Mouse (Mus musculus) monocyte, adult 5-6 weeks (primary cell): ENCODE measurements around the gene Ptrh2. TPM values are rescaled to one million over a fixed set of nuclear protein-coding genes. Genes with fewer than 3 reads are reported as not detected.
A peak's percentile ranks its signal among the peaks of the same experiment; 100 is the strongest.

Experiments used
- ATAC-seq: fragments of 153-309, 156-312 bp; replicated peaks from 2 replicates; pipeline ENCODE4 v1.8.0; 2017; ENCODE audit warnings: mild to moderate bottlenecking; ENCODE audit not compliant: low TSS enrichment, insufficient number of reproducible peaks, severe bottlenecking, poor library complexity, low FRiP score
- total RNA-seq: library from RNA; stranded (forward); fragments of 200-1000, 200-491, 200-594 nt; gene quantifications from 3 replicates; pipeline ENCODE4 v1.2.3, GENCODE M21; 2017

Gene Ptrh2
- 7.6 to 9.9 TPM (median 9.0 TPM) in 3 replicates for total RNA-seq

- ATAC-seq = peak; percentile 94
These were observed at the start of gene Ptrh2, which contains the start of gene Vmp1 for GRCm38 (mm10) chr11:86683395-86684125. Ptrh2 (plus strand) TSS chr11:86683985. Vmp1 (minus strand) TSS chr11:86683836.

- no peak for ATAC-seq
These were observed 49.4 kb upstream of the Ptrh2 start for GRCm38 (mm10) chr11:86634396-86634795.

GRCm38 (mm10) chr11:86637697-86638096 is 46.1 kb upstream of the Ptrh2 start:
- no peak for ATAC-seq

GRCm38 (mm10) chr11:86641714-86642113 is 42.1 kb upstream of the Ptrh2 start:
- no peak for ATAC-seq

GRCm38 (mm10) chr11:86644553-86644952 is 39.2 kb upstream of the Ptrh2 start:
- ATAC-seq = no peak

GRCm38 (mm10) chr11:86646136-86646834 is 37.5 kb upstream of the Ptrh2 start:
- ATAC-seq = no peak

- ATAC-seq = no peak
These were observed 36.8 kb upstream of the Ptrh2 start for GRCm38 (mm10) chr11:86646885-86647459.

- no peak for ATAC-seq
These were observed 35.9 kb upstream of the Ptrh2 start for GRCm38 (mm10) chr11:86647706-86648447.

GRCm38 (mm10) chr11:86649542-86649941 is 34.2 kb upstream of the Ptrh2 start:
- ATAC-seq = no peak

GRCm38 (mm10) chr11:86650676-86651075 is 33.1 kb upstream of the Ptrh2 start:
- no peak for ATAC-seq

- ATAC-seq = peak; percentile 87
These were observed 31.2 kb upstream of the Ptrh2 start for GRCm38 (mm10) chr11:86652578-86652979.

GRCm38 (mm10) chr11:86653446-86653845 is 30.3 kb upstream of the Ptrh2 start:
- ATAC-seq = 0 out of 2 replicates have a peak, but pooled peaks have one; percentile 63

- ATAC-seq = no peak
These were observed 29.7 kb upstream of the Ptrh2 start for GRCm38 (mm10) chr11:86654096-86654495.

GRCm38 (mm10) chr11:86655671-86656070 is 28.1 kb upstream of the Ptrh2 start:
- ATAC-seq = 0 out of 2 replicates have a peak, but pooled peaks have one; percentile 19

- ATAC-seq = no peak
These were observed 26.8 kb upstream of the Ptrh2 start for GRCm38 (mm10) chr11:86656849-86657567.

GRCm38 (mm10) chr11:86657863-86658262 is 25.9 kb upstream of the Ptrh2 start:
- no peak for ATAC-seq

GRCm38 (mm10) chr11:86662986-86663895 is 20.5 kb upstream of the Ptrh2 start:
- no peak for ATAC-seq
